Mouse (Mus musculus) CH12.LX (cell line): ENCODE measurements at regions not wholly inside any gene's neighbourhood (a gene's known extent, or its start where the extent isn't known, plus 50 kb on each side); places are given as distances from the start of the nearest gene placed in this dataset.

Source experiments
- CTCF ChIP-seq, 2 experiments: IDR thresholded peaks in 1 of 2; conservative IDR thresholded peaks in 1 of 2; 2 replicates each; pipeline ENCODE4 v1.5.1; 2011 to 2012; ENCODE audit warnings: low read depth in 2 of 2, low read length in 2 of 2, improper control_type of control experiment in 1 of 2, inconsistent platforms in 1 of 2, mild to moderate bottlenecking in 1 of 2, moderate library complexity in 1 of 2
- E2F4 ChIP-seq: IDR thresholded peaks from 2 replicates; pipeline ENCODE4 v1.6.1; 2011; ENCODE audit warnings: low read depth, low read length, improper control_type of control experiment; ENCODE audit not compliant: insufficient replicate concordance
- ETS1 ChIP-seq: conservative IDR thresholded peaks from 2 replicates; pipeline ENCODE4 v1.6.1; 2012; ENCODE audit warnings: low read depth, mild to moderate bottlenecking, inconsistent platforms, low read length, improper control_type of control experiment, moderate library complexity
- HCFC1 ChIP-seq: IDR thresholded peaks from 2 replicates; pipeline ENCODE4 v1.6.1; 2012; ENCODE audit warnings: low read depth, mild to moderate bottlenecking, inconsistent platforms, low read length, improper control_type of control experiment
- KAT2A ChIP-seq: IDR thresholded peaks from 2 replicates; pipeline ENCODE4 v1.6.1; 2012; ENCODE audit warnings: low read length, improper control_type of control experiment, inconsistent platforms; ENCODE audit not compliant: insufficient replicate concordance
- MAFK ChIP-seq: IDR thresholded peaks from 2 replicates; pipeline ENCODE4 v1.6.1; 2011; ENCODE audit warnings: low read length, improper control_type of control experiment; ENCODE audit not compliant: insufficient replicate concordance
- MYC ChIP-seq: IDR thresholded peaks from 2 replicates; pipeline ENCODE4 v1.6.1; 2011; ENCODE audit warnings: low read depth, mild to moderate bottlenecking, improper control_type of control experiment, low read length
- POLR2A ChIP-seq: IDR thresholded peaks from 2 replicates; pipeline ENCODE4 v1.6.1; 2011; ENCODE audit warnings: low read depth, mild to moderate bottlenecking, improper control_type of control experiment, low read length
- POLR2AphosphoS2 ChIP-seq: IDR thresholded peaks from 2 replicates; pipeline ENCODE4 v1.6.1; 2011; ENCODE audit warnings: low read depth, low read length, improper control_type of control experiment
- SMC3 ChIP-seq: IDR thresholded peaks from 2 replicates; pipeline ENCODE4 v1.6.1; 2011; ENCODE audit warnings: low read depth, low read length, improper control_type of control experiment
- TCF12 ChIP-seq: IDR thresholded peaks from 2 replicates; pipeline ENCODE4 v1.6.1; 2014; ENCODE audit warnings: low read depth, mild to moderate bottlenecking, inconsistent platforms, low read length, improper control_type of control experiment
- USF2 ChIP-seq: conservative IDR thresholded peaks from 2 replicates; pipeline ENCODE4 v1.6.1; 2011; ENCODE audit warnings: low read depth, low read length, improper control_type of control experiment
- ZC3H11A ChIP-seq: IDR thresholded peaks from 2 replicates; pipeline ENCODE4 v1.6.1; 2012; ENCODE audit warnings: low read depth, mild to moderate bottlenecking, inconsistent platforms, low read length, improper control_type of control experiment
- ZMIZ1 ChIP-seq: IDR thresholded peaks from 2 replicates; pipeline ENCODE4 v1.6.1; 2012; ENCODE audit warnings: low read depth, mild to moderate bottlenecking, inconsistent platforms, low read length, improper control_type of control experiment

DNA sequence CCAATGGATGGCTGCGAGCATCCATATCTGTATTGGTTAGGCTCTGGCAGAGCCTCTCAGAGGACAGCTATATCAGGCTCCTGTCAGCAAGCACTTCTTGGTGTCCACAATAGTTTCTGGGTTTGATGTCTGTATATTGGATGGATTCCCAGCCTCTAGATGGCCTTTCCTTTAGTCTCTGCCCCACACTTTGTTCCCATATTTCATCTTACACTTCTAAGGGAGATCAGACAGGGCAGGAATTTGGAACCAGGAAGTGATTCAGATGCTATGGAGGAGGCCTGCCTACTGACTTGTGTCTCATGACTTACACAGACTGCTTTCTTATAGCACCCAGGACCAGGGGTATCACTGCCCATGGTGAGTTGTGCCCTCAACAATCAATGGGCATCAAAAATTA, 529.4 kb downstream of the Nup35 start:
- no peak for TF ChIP-seq ETS1
- TF ChIP-seq POLR2A, result no peak
- TF ChIP-seq SMC3, result no peak
- TF ChIP-seq MAFK, result no peak
- TF ChIP-seq CTCF (conservative IDR thresholded peaks at IDR 0.05 in 1 of 2, IDR thresholded peaks at IDR 0.05 in 1 of 2; ENCODE audit: low read depth in 2 of 2, low read length in 2 of 2), result no peak
- no peak for TF ChIP-seq POLR2AphosphoS2
- no peak for TF ChIP-seq MYC
- TF ChIP-seq E2F4, result no peak
- no peak for TF ChIP-seq ZMIZ1
- no peak for TF ChIP-seq USF2
- no peak for TF ChIP-seq TCF12
- no peak for TF ChIP-seq ZC3H11A
- TF ChIP-seq HCFC1, result no peak
- no peak for TF ChIP-seq KAT2A
